Mouse (Mus musculus): ENCODE results near the gene Tbl2.

GRCm38 (mm10) chr5:135127669-135128068 is 21.8 kb upstream of the Tbl2 start:
- TF ChIP-seq POLR2A (IDR thresholded peaks at IDR 0.05; ENCODE audit: borderline replicate concordance, low read depth, low read length), result no peak
- TF ChIP-seq CTCF (IDR thresholded peaks at IDR 0.05; ENCODE audit: low read depth, low read length), result no peak

Data from bone marrow macrophage, adult 2 months (primary cell).